Mouse (Mus musculus): ENCODE data around the gene Med20.

- TF ChIP-seq TAL1 (IDR thresholded peaks at IDR 0.05; ENCODE audit: low read length) (no peak), GATA1 (IDR thresholded peaks at IDR 0.05; ENCODE audit: low read length) (no peak)
These were observed 37.6 kb downstream of the Med20 start for GRCm38 (mm10) chr17:47648966-47649365.
